Mouse (Mus musculus) retina, embryonic 14.5 days (tissue): ENCODE measurements around the gene Ly75.

Experiments
- DNase-seq: peaks from one replicate; pipeline ENCODE4 v3.0.0-alpha.2; 2015; ENCODE audit warnings: low spot score

Gene Ly75

GRCm38 (mm10) chr2:60370188-60370587 is 12.9 kb downstream of the Ly75 start:
- DNase-seq, result no peak

GRCm38 (mm10) chr2:60369454-60369853 is 13.6 kb downstream of the Ly75 start:
- DNase-seq, result no peak

- no peak for DNase-seq
Observed at GRCm38 (mm10) chr2:60367871-60368270, 15.2 kb downstream of the Ly75 start.

- DNase-seq, result no peak
Observed at GRCm38 (mm10) chr2:60367204-60367603, 15.9 kb downstream of the Ly75 start.

- no peak for DNase-seq
Observed at GRCm38 (mm10) chr2:60365820-60366610, 17.1 kb downstream of the Ly75 start.

GRCm38 (mm10) chr2:60365138-60365775 is 17.8 kb downstream of the Ly75 start:
- DNase-seq, result no peak

GRCm38 (mm10) chr2:60362146-60362545 is 21.0 kb downstream of the Ly75 start:
- DNase-seq, result no peak

GRCm38 (mm10) chr2:60359796-60360195 is 23.3 kb downstream of the Ly75 start:
- DNase-seq, result no peak

GRCm38 (mm10) chr2:60355388-60355683 is 27.8 kb downstream of the Ly75 start:
- DNase-seq, result no peak

GRCm38 (mm10) chr2:60354541-60355387 is 28.3 kb downstream of the Ly75 start:
- DNase-seq, result no peak

- no peak for DNase-seq
Observed at GRCm38 (mm10) chr2:60352296-60352695, 30.8 kb downstream of the Ly75 start.

GRCm38 (mm10) chr2:60351781-60352180 is 31.3 kb downstream of the Ly75 start:
- no peak for DNase-seq

GRCm38 (mm10) chr2:60347875-60348274 is 35.2 kb downstream of the Ly75 start:
- DNase-seq, result no peak

GRCm38 (mm10) chr2:60346531-60346930 is 36.6 kb downstream of the Ly75 start:
- DNase-seq, result peak; percentile 45

- no peak for DNase-seq
Observed at GRCm38 (mm10) chr2:60345717-60346116, 37.4 kb downstream of the Ly75 start.

GRCm38 (mm10) chr2:60343607-60344289 is 39.4 kb downstream of the Ly75 start:
- DNase-seq, result no peak

GRCm38 (mm10) chr2:60342107-60342880 is 40.8 kb downstream of the Ly75 start:
- no peak for DNase-seq

GRCm38 (mm10) chr2:60337937-60338336 is 45.2 kb downstream of the Ly75 start:
- DNase-seq, result no peak

GRCm38 (mm10) chr2:60328641-60329040 is 54.5 kb downstream of the Ly75 start:
- no peak for DNase-seq

- DNase-seq, result no peak
Observed at GRCm38 (mm10) chr2:60327581-60327980, 55.5 kb downstream of the Ly75 start.

- DNase-seq, result no peak
Observed at GRCm38 (mm10) chr2:60326948-60327347, 56.2 kb downstream of the Ly75 start.
